Mouse (Mus musculus): ENCODE results near the gene Prr7. TPM values are rescaled to one million over a fixed set of nuclear protein-coding genes. Genes with fewer than 3 reads are reported as not detected.

The Prr7 gene
- total RNA-seq, 2 experiments from 2014 or later = 75.6 to 79.2 TPM

- no peak for DNase-seq (ENCODE audit: low spot score in 2 of 2)
Measured at GRCm38 (mm10) chr13:55448131-55448530, 15.9 kb upstream of the Prr7 start.

- DNase-seq (ENCODE audit: low spot score in 2 of 2) = no peak
Measured at GRCm38 (mm10) chr13:55449205-55449604, 14.9 kb upstream of the Prr7 start.

- no peak for DNase-seq (ENCODE audit: low spot score in 2 of 2)
Measured at GRCm38 (mm10) chr13:55449679-55450441, 14.2 kb upstream of the Prr7 start.

GRCm38 (mm10) chr13:55450511-55450980 is 13.5 kb upstream of the Prr7 start:
- peak in 1 of 2 experiments; percentile 57 for DNase-seq (ENCODE audit: low spot score in 2 of 2)

- DNase-seq (ENCODE audit: low spot score in 2 of 2) = no peak
Measured at GRCm38 (mm10) chr13:55451296-55451695, 12.8 kb upstream of the Prr7 start.

GRCm38 (mm10) chr13:55451785-55452549 is 12.1 kb upstream of the Prr7 start:
- no peak for DNase-seq (ENCODE audit: low spot score in 2 of 2)

- DNase-seq (ENCODE audit: low spot score in 2 of 2) = no peak
Measured at GRCm38 (mm10) chr13:55462965-55463364, 1.1 kb upstream of the Prr7 start.

GRCm38 (mm10) chr13:55463399-55464026 is 554 bp upstream of the Prr7 start:
- no peak for DNase-seq (ENCODE audit: low spot score in 2 of 2)

- DNase-seq (ENCODE audit: low spot score in 2 of 2) = no peak
Measured at GRCm38 (mm10) chr13:55465184-55465583, 1.1 kb downstream of the Prr7 start.

GRCm38 (mm10) chr13:55465830-55466440 is 1.9 kb downstream of the Prr7 start:
- no peak for DNase-seq (ENCODE audit: low spot score in 2 of 2)

- DNase-seq (ENCODE audit: low spot score in 2 of 2) = no peak
Measured at GRCm38 (mm10) chr13:55468851-55469560, 4.9 kb downstream of the Prr7 start.

GRCm38 (mm10) chr13:55470372-55470771 is 6.3 kb downstream of the Prr7 start:
- DNase-seq (ENCODE audit: low spot score in 2 of 2) = peak; percentile 81 to 91

- peak in 1 of 2 experiments; percentile 82 for DNase-seq (ENCODE audit: low spot score in 2 of 2)
Measured at GRCm38 (mm10) chr13:55471156-55471818, 7.2 kb downstream of the Prr7 start.

GRCm38 (mm10) chr13:55471819-55472131 is 7.7 kb downstream of the Prr7 start:
- no peak for DNase-seq (ENCODE audit: low spot score in 2 of 2)

GRCm38 (mm10) chr13:55472132-55473022 is 8.3 kb downstream of the Prr7 start:
- peak in 1 of 2 experiments; percentile 74 for DNase-seq (ENCODE audit: low spot score in 2 of 2)

GRCm38 (mm10) chr13:55473076-55473831 is 9.2 kb downstream of the Prr7 start:
- DNase-seq (ENCODE audit: low spot score in 2 of 2) = peak in 1 of 2 experiments; percentile 53

GRCm38 (mm10) chr13:55473961-55474360 is 9.9 kb downstream of the Prr7 start:
- DNase-seq (ENCODE audit: low spot score in 2 of 2) = no peak

GRCm38 (mm10) chr13:55474621-55475069 is 10.6 kb downstream of the Prr7 start:
- peak; percentile 79 to 91 for DNase-seq (ENCODE audit: low spot score in 2 of 2)
